Mouse (Mus musculus) spleen, adult 2 months (tissue): ENCODE results near the gene Aspscr1.

Experiments used
- CTCF ChIP-seq: fragments of 200-500 bp; IDR thresholded peaks from 2 replicates; pipeline ENCODE4 v1.5.1; 2011; ENCODE audit warnings: mild to moderate bottlenecking, inconsistent platforms; ENCODE audit not compliant: insufficient read depth, insufficient read length, insufficient replicate concordance; ENCODE audit errors: extremely low read depth
- POLR2A ChIP-seq: fragments of 200-500 bp; IDR thresholded peaks from 2 replicates; pipeline ENCODE4 v1.6.1; 2011; ENCODE audit warnings: low read depth, low read length, inconsistent platforms

- TF ChIP-seq CTCF, result no peak
- no peak for TF ChIP-seq POLR2A
Observed at GRCm38 (mm10) chr11:120663714-120664113, 9.1 kb upstream of the Aspscr1 start.
